Mouse (Mus musculus): ENCODE results near the gene Oma1. TPM values are rescaled to one million over a fixed set of nuclear protein-coding genes. Genes with fewer than 3 reads are reported as not detected.

Oma1 gene
- 10 to 100 TPM; 25.6 to 29.0 TPM for total RNA-seq (2021)
- long read RNA-seq, experiment 1, transcript Oma1-201 (9 exons, 1,915 nt): major isoform, 36 of 40 reads
- long read RNA-seq, experiment 1, partial matches to known transcripts: 2 of 40 reads
- long read RNA-seq, experiment 1, other reads (novel, unspliced or antisense): 2 of 40 reads
- long read RNA-seq, experiment 2, transcript Oma1-201 (9 exons, 1,915 nt): major isoform, 28 of 36 reads
- long read RNA-seq, experiment 2, partial matches to known transcripts: 3 of 36 reads
- long read RNA-seq, experiment 2, other reads (novel, unspliced or antisense): 5 of 36 reads

- DNase-seq (ENCODE audit: low spot score): peak; percentile 99
Measured at GRCm38 (mm10) chr4:103313587-103314525, at the start of gene Oma1. TSS of gene Oma1 (plus strand) at chr4:103313812.

DNA sequence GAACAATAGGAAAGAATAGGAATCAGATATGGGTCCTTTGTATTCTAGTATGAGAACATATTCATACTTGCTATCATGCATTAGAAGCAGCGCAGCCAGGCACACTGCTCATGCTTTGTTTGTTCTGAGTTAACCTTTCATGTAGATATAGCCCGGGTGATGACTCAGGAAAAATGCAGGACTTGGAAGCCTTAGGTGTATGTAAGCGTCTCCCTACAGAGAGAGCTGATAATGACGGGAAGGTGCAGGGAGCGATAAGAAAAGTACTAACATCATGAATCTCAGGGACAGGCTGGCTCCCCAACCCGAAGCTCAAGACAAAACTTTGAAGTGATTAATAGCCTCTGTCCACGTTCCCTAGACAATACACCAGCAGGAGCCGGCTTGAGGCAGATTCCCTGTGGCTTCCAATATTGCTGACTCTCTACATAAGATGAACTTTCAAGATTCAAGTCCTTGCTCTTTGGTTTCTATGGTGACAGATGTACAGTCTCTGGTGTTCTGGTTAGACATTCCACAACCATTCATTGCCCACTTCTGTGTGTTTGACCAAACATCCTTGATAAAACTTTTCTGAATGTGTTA is 49.7 kb upstream of the Oma1 start:
- no peak for DNase-seq (ENCODE audit: low spot score)

DNA sequence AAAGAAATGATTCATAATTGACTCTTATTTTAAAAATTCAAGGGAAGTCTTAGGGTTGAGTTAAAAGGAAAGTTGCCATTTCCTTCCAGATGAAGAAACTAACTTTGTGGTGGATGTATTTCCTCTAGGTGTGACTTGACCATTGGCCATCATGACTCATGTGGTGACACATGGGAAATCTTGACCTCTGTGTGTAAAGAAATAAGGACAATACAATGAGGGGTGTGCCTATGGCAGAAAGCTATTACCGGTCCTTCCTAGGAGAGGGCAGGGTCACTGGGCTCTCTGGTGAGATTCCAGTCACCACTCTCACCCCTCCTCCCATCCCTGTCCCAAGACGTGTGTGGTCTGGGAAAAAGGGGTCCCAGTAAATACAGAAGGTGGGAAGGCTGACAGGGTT is 48.4 kb upstream of the Oma1 start:
- DNase-seq (ENCODE audit: low spot score): no peak

- DNase-seq (ENCODE audit: low spot score): no peak
Measured at GRCm38 (mm10) chr4:103269336-103269735, 44.3 kb upstream of the Oma1 start.

- DNase-seq (ENCODE audit: low spot score): no peak
Measured at GRCm38 (mm10) chr4:103273021-103273420, 40.6 kb upstream of the Oma1 start.

GRCm38 (mm10) chr4:103288342-103288741 is 25.3 kb upstream of the Oma1 start:
- DNase-seq (ENCODE audit: low spot score): no peak

- DNase-seq (ENCODE audit: low spot score): no peak
Measured at GRCm38 (mm10) chr4:103290763-103291162, 22.8 kb upstream of the Oma1 start, which contains the start of gene 4921539E11Rik. TSS of gene 4921539E11Rik (minus strand) at chr4:103290863.

GRCm38 (mm10) chr4:103299342-103299741 is 14.3 kb upstream of the Oma1 start:
- DNase-seq (ENCODE audit: low spot score): no peak

- DNase-seq (ENCODE audit: low spot score): no peak
Measured at GRCm38 (mm10) chr4:103303851-103304250, 9.8 kb upstream of the Oma1 start.

- DNase-seq (ENCODE audit: low spot score): peak; percentile 6
Measured at GRCm38 (mm10) chr4:103314526-103314910, 906 bp downstream of the Oma1 start.

DNA sequence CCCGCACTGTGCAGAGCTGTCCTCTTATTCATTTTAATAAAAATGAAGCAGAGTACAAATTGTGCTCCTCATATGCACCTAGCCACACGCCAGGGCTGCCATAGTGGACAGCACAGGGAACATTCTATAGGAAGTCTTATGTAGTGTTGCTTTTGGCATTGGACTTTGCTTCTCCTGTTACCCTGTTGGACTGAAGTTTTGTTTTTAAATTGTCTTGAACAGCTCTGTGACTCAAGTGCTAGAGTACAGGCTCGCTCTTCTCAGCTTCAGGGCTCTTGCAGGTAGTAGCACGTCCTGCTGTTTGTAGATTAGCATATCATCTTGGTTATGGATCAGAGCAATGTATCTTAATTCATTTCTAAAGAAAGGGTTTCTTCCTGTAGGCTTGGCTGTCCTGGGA is 2.2 kb downstream of the Oma1 start:
- DNase-seq (ENCODE audit: low spot score): no peak

- peak; percentile 4 for DNase-seq (ENCODE audit: low spot score)
Measured at GRCm38 (mm10) chr4:103321461-103321860, 7.8 kb downstream of the Oma1 start.

DNA sequence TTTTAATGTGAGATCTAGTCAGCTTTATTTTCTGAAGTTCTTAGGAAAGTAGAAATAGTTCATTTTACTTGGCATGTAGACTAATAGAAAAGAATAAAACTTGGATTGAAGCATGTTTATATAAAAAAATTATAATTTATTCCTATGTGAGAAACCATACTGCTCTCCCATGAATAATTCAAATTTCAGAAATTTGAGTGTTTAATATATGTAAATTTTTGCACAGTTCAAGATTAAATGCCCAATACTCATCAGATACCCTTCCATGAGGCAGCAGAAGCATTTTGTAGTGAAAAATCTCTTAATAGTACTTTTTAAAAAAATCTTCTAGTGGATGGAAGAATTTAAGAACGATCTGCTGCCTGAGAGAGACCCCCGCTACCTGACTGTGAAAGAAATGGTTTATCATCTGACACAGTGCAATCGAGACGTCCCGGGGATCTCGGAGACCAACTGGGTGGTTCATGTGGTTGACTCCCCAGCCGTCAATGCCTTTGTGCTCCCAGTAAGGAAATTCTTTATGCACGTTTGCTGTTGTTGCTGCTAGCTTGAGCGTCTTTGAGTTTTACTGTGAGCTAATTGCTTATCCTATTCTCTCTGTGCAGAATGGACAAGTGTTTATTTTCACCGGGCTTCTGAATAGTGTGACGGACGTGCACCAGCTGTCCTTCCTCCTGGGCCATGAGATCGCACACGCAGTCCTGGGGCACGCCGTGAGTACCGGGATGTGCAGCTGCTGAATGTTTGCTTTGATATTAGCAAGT is 11.3 kb downstream of the Oma1 start:
- peak; percentile 7 for DNase-seq (ENCODE audit: low spot score)

DNA sequence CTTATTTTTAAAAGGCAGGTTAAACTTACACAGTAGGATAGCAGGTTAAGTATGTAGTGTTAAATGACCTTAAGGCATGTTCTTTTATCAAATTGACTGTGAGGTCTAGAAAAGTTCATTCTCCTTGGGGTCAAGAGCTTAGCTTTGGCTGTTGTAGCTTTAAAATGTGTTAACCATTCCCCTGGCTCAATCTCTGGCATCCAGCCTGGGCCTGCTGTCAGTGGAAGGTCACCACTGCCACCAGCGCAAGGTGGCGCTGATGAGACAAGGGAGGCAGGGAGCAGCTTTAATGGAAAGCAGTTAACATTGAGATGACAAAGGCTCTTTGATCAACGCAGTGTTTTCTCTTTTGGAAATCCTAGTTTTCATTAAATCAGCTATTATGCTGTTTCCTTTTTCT is 13.4 kb downstream of the Oma1 start:
- DNase-seq (ENCODE audit: low spot score): peak; percentile 59

GRCm38 (mm10) chr4:103329348-103329747 is 15.7 kb downstream of the Oma1 start:
- DNase-seq (ENCODE audit: low spot score): no peak

- no peak for DNase-seq (ENCODE audit: low spot score)
Measured at GRCm38 (mm10) chr4:103335134-103335533, 21.5 kb downstream of the Oma1 start.

DNA sequence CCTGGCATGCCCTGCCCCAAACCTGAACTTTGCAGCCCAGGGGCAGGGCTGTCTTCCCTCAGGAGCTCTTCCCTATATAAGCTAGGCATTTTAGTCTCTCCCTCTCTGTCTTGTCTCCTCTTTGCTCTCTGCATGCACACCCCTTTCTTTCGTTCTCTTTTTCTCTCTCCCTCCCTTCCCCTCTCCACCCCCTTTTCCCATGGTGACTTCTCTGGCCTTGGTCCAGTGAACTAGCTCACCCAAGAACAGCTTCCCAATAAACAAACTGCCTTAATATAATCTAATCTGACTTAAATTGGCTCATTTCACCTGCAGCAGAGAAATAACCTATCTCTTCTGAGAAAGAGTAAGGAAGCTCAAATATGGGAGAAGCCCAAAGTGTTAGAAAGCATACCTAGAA is 27.1 kb downstream of the Oma1 start:
- peak; percentile 50 for DNase-seq (ENCODE audit: low spot score)

GRCm38 (mm10) chr4:103341620-103342019 is 28.0 kb downstream of the Oma1 start:
- DNase-seq (ENCODE audit: low spot score): no peak

- peak; percentile 41 for DNase-seq (ENCODE audit: low spot score)
Measured at GRCm38 (mm10) chr4:103346058-103346457, 32.4 kb downstream of the Oma1 start.

DNA sequence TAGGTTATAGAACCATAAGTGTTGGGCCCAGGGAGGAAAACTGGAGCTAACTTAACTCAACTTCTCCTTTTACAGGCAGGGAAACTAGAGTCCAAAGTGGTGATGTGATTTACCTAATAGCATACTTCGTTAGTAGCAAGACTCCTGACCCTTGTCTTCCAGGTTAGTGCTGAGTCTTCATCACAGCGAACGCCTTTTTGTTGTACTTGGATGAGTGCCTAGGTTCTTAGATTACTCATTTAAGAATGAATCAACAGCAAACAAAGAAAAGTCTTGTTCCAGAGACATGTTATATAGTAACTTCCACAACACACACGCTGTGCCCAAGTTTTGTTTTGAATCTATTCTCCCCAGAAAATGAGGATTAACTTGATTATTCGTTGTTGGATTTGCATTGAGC is 33.2 kb downstream of the Oma1 start:
- DNase-seq (ENCODE audit: low spot score): no peak

- no peak for DNase-seq (ENCODE audit: low spot score)
Measured at GRCm38 (mm10) chr4:103349219-103349618, 35.6 kb downstream of the Oma1 start.
